Mouse (Mus musculus): Measurements from ENCODE around the gene Ntm. TPM values are rescaled to one million over a fixed set of nuclear protein-coding genes. Genes with fewer than 3 reads are reported as not detected.

Ntm gene
- polyA plus RNA-seq, 1 experiment from 2014 or later = 8.9 TPM

- Histone ChIP-seq H3K36me3 (no peaks in the 10 kb centered on the region), H3K4me2 (replicated peaks) (no peak overlapping the region), H3K27me3 (replicated peaks) (no peaks in the 10 kb centered on the region), H3K4me1 (replicated peaks) (0 out of 2 replicates have a peak, but pooled peaks cover 2% of the 10 kb centered on the region), H3K9ac (no peak overlapping the region), H3K4me3 (replicated peaks) (no peak overlapping the region), H3K9me3 (no peaks in the 10 kb centered on the region), H3K27ac (no peak overlapping the region)
- ATAC-seq = no peak
- WGBS = 38% methylated on average over 4 of the region's 4 CpGs
These were observed 175.5 kb downstream of the Ntm start for GRCm38 (mm10) chr9:29787408-29787807.

DNA sequence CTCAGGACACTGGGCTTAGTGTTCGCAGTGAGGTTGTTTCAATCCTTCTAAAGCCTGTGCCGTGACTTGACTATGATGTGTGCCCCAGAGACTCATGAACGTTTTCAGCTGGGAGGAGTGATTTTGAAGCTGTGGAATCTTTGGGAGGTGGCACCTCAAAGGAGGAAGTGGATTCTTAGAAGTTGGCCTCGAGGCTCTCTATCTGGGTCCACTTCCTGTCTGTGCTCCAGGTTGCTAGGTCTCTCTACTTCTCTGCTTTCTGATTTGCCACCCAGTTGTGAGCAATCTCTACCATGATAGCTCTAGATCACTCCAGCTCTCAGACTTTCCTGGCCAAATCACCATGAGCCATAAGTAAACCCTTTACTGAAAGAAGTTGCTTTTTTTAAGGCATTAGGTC is 180.2 kb downstream of the Ntm start:
- no peak overlapping the region for H3K4me2 ChIP-seq (replicated peaks)
- ATAC-seq = no peak

DNA sequence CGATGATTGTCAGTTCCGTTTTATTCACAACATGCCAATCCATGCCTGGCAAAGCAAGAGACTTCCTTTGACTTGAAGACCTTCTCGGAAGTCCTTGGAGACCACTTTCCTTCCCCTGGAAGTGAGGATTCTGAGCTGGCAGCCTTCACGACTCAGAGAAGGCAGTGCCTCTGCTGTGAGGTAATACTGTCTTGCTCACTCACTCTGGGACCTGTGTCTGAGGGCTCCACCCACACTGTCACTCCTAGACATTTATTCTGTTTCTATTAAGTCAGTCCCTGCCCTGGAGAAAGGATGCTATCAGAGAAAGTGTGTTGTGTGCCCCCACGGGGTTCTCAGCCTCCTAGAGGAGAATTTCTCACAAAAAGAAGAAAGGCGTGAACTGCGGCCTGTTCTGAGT is 183.2 kb downstream of the Ntm start:
- Histone ChIP-seq H3K9ac (no peak overlapping the region), H3K36me3 (no peaks in the 10 kb centered on the region), H3K27ac (no peak overlapping the region), H3K9me3 (no peaks in the 10 kb centered on the region), H3K4me3 (replicated peaks) (no peak overlapping the region), H3K4me1 (replicated peaks) (no peaks in the 10 kb centered on the region), H3K4me2 (replicated peaks) (no peak overlapping the region), H3K27me3 (replicated peaks) (no peaks in the 10 kb centered on the region)
- ATAC-seq = no peak
- 80% methylated on average over 7 of the region's 7 CpGs for WGBS

More for the DNA sequence above, 180.2 kb downstream of the Ntm start:
- no peak overlapping the region for H3K27ac ChIP-seq
- H3K9ac ChIP-seq = no peak overlapping the region
- H3K9me3 ChIP-seq = no peaks in the 10 kb centered on the region
- no peaks in the 10 kb centered on the region for H3K36me3 ChIP-seq
- H3K4me1 ChIP-seq (replicated peaks) = 0 out of 2 replicates have a peak, but pooled peaks cover 2% of the 10 kb centered on the region
- no peak overlapping the region for H3K4me3 ChIP-seq (replicated peaks)
- no peaks in the 10 kb centered on the region for H3K27me3 ChIP-seq (replicated peaks)
- WGBS = 74% methylated on average over 4 of the region's 4 CpGs

GRCm38 (mm10) chr9:29776951-29777350 is 186.0 kb downstream of the Ntm start:
- Histone ChIP-seq H3K9ac (no peak overlapping the region), H3K4me2 (replicated peaks) (no peak overlapping the region), H3K4me3 (replicated peaks) (no peak overlapping the region), H3K9me3 (no peaks in the 10 kb centered on the region), H3K27ac (no peak overlapping the region), H3K27me3 (replicated peaks) (no peaks in the 10 kb centered on the region), H3K36me3 (no peaks in the 10 kb centered on the region), H3K4me1 (replicated peaks) (no peaks in the 10 kb centered on the region)
- 95% methylated on average over 3 of the region's 3 CpGs for WGBS
- ATAC-seq = no peak

DNA sequence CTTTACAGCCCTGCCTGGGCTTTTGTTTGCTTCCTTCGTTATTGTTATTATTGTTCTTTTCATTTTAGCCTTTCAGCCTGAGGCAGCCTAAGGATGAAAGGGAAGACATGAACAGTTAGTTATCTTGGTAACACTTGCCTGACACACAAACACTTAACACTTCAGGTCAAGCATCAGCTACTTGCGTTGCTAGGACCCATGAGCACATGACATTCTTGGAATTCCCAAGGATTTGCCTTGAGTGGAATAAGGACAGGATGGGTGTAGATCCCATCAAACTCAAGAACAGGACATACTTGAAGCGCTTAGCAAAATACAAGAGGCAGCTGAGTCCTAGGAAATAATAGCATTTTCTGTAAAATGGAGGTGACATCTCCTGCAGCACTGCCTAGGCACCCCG is 186.4 kb downstream of the Ntm start:
- H3K36me3 ChIP-seq = no peaks in the 10 kb centered on the region
- WGBS = 81% methylated on average over 4 of the region's 4 CpGs
- H3K27ac ChIP-seq = no peak overlapping the region
- no peak overlapping the region for H3K4me3 ChIP-seq (replicated peaks)
- H3K4me1 ChIP-seq (replicated peaks) = no peaks in the 10 kb centered on the region
- no peak overlapping the region for H3K9ac ChIP-seq
- no peaks in the 10 kb centered on the region for H3K9me3 ChIP-seq
- H3K27me3 ChIP-seq (replicated peaks) = no peaks in the 10 kb centered on the region
- no peak for ATAC-seq
- H3K4me2 ChIP-seq (replicated peaks) = no peak overlapping the region

DNA sequence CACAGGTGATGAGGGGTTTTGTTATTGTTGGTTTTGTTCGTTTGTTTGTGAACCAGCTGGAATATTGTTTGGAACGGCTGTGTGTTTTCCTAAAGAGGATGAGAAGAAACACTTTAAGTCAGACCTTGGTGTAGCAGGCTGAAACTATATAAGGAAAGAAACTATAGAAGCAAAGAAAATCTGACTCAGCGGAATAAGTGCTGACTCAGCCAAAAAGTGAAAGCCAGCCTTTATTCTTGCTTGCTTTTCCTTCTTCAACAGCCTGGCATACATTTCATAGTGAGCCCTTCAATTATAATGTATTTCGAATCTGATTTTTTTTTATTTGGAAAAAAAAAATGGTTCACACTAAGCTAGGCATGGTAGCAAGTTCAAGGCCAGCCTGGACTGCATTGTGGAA is 186.9 kb downstream of the Ntm start:
- no peak overlapping the region for H3K27ac ChIP-seq
- H3K36me3 ChIP-seq = no peaks in the 10 kb centered on the region
- H3K9ac ChIP-seq = no peak overlapping the region
- 83% methylated on average over 4 of the region's 4 CpGs for WGBS
- no peaks in the 10 kb centered on the region for H3K9me3 ChIP-seq
- H3K4me1 ChIP-seq (replicated peaks) = no peaks in the 10 kb centered on the region
- H3K4me2 ChIP-seq (replicated peaks) = no peak overlapping the region
- no peak overlapping the region for H3K4me3 ChIP-seq (replicated peaks)
- no peak for ATAC-seq
- no peaks in the 10 kb centered on the region for H3K27me3 ChIP-seq (replicated peaks)

GRCm38 (mm10) chr9:29772625-29773388 is 190.1 kb downstream of the Ntm start:
- Histone ChIP-seq H3K27ac (no peak overlapping the region), H3K4me2 (replicated peaks) (no peak overlapping the region), H3K4me3 (replicated peaks) (no peak overlapping the region), H3K9me3 (no peaks in the 10 kb centered on the region), H3K9ac (no peak overlapping the region), H3K36me3 (no peaks in the 10 kb centered on the region), H3K27me3 (replicated peaks) (no peaks in the 10 kb centered on the region), H3K4me1 (replicated peaks) (no peaks in the 10 kb centered on the region)
- no peak for ATAC-seq
- 77% methylated on average over 11 of the region's 11 CpGs for WGBS

- no peaks in the 10 kb centered on the region for H3K27me3 ChIP-seq (replicated peaks)
- no peak overlapping the region for H3K4me2 ChIP-seq (replicated peaks)
- no peak overlapping the region for H3K27ac ChIP-seq
- H3K9me3 ChIP-seq = no peaks in the 10 kb centered on the region
- H3K36me3 ChIP-seq = no peaks in the 10 kb centered on the region
- no peak overlapping the region for H3K9ac ChIP-seq
- H3K4me1 ChIP-seq (replicated peaks) = no peaks in the 10 kb centered on the region
- no peak for ATAC-seq
- no peak overlapping the region for H3K4me3 ChIP-seq (replicated peaks)
- WGBS = 18% methylated on average over 5 of the region's 5 CpGs
These were observed 191.1 kb downstream of the Ntm start for GRCm38 (mm10) chr9:29771870-29772269.

DNA sequence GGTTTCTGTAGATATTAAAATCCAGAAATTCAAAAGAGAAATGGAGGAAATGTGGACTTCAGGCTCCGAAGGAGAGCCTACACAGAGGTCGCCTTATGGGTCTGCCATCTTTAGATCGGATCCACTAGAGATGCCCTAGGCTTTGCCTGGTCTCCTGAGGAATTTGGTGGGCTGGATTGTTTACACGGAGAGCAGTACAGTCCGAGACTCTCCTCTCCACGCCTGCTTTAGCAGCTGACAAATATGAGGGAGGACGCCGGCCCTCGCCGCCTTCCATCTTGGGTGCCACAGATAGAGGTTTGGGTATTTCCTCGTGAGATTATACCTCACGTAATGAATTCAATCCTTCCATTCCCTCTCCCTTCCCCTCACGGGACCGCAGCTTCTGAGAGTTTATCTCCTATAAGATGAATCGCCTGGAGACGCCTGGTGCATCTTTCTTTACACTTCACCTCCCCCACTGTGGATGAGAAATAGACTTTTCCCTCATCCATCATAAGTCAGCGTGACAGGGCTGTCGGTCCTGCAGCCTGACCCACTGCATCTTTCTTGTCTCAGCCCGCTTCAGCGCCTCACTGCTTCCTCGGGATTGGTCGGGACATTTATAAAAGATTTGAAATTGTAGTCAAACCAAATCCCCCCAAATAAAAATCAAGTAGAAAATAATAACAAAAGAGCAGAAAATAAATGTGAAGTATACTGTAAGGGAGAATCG is 191.7 kb downstream of the Ntm start:
- no peak overlapping the region for H3K4me3 ChIP-seq (replicated peaks)
- H3K9ac ChIP-seq = no peak overlapping the region
- no peaks in the 10 kb centered on the region for H3K9me3 ChIP-seq
- peak overlapping the region; percentile 18 for H3K4me2 ChIP-seq (replicated peaks)
- 52% methylated on average over 23 of the region's 23 CpGs for WGBS
- H3K27me3 ChIP-seq (replicated peaks) = no peaks in the 10 kb centered on the region
- H3K4me1 ChIP-seq (replicated peaks) = no peaks in the 10 kb centered on the region
- H3K27ac ChIP-seq = no peak overlapping the region
- ATAC-seq = no peak
- H3K36me3 ChIP-seq = no peaks in the 10 kb centered on the region

DNA sequence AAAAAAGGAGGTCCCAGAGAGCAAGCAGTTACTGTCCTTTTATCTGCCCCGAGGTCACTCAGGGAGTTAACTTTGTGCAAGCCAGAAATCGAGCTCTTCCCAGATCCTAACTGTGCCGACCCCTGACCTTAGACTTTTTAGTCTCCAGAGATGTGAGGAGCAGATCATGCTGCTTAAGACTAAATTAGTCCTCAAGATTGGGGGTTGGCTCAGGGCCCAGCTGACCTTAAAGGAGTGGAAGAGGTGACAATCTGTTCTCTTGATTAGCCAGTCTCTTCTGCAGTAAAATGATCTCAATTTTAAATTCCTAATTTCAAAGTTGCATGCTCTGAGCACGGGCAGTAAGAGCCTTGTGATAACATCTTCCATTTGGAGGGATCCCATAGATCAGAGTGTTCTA is 193.6 kb downstream of the Ntm start:
- WGBS = 47% methylated on average over 4 of the region's 4 CpGs
- H3K27ac ChIP-seq = no peak overlapping the region
- no peak for ATAC-seq
- no peak overlapping the region for H3K9ac ChIP-seq
- H3K27me3 ChIP-seq (replicated peaks) = no peaks in the 10 kb centered on the region
- H3K36me3 ChIP-seq = no peaks in the 10 kb centered on the region
- no peaks in the 10 kb centered on the region for H3K9me3 ChIP-seq
- no peaks in the 10 kb centered on the region for H3K4me1 ChIP-seq (replicated peaks)
- no peak overlapping the region for H3K4me2 ChIP-seq (replicated peaks)
- H3K4me3 ChIP-seq (replicated peaks) = no peak overlapping the region

DNA sequence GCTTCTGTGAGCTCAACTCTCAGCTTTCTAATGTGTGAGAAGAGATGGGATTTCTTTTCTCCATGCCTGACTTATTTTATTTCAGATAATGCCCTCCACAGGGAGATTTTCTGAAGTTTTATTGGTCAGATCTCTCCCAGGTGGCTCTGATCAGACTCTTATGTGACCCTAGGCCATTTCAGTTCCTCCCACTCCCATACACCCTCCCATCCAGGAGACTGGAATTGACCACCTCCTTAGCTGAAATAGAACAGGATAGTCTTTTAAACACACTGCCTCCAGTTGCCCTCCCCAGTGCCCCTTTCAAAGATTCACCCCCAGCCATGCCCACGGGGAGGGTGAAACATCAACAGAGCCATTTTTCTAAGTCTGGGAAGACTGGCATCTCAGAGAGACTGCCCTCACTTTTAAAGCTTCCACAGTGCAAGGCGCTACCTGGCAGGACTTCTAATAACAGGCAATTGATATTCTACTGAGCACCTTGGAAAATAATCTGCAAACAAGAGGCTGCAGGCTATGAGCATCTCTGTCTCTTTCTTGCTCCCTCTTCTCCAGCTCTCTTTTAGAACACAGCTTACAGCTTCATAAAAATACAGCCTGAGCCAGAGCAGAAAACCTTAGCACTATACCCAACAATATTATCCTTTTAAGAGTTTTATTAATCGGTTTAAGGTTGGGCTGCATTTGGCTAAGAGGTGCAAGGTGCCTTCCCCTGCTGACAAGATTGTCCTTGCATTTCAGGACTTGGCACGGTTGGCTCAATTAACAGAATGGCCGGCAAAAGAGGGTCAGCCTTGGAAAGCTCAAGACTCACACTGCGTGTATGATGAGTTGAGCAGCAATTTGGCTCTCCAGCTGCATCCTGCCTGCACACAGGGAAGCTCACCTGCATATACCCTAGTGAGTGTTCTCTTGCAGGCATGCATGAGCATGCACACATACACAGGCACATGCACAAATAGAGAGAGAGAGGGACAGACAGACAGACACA is 196.7 kb downstream of the Ntm start:
- Histone ChIP-seq H3K27me3 (replicated peaks) (no peaks in the 10 kb centered on the region), H3K9ac (no peak overlapping the region), H3K27ac (no peak overlapping the region), H3K36me3 (no peaks in the 10 kb centered on the region), H3K4me1 (replicated peaks) (no peaks in the 10 kb centered on the region), H3K9me3 (no peaks in the 10 kb centered on the region), H3K4me2 (replicated peaks) (no peak overlapping the region), H3K4me3 (replicated peaks) (no peak overlapping the region)
- ATAC-seq = no peak
- 79% methylated on average over 6 of the region's 6 CpGs for WGBS

DNA sequence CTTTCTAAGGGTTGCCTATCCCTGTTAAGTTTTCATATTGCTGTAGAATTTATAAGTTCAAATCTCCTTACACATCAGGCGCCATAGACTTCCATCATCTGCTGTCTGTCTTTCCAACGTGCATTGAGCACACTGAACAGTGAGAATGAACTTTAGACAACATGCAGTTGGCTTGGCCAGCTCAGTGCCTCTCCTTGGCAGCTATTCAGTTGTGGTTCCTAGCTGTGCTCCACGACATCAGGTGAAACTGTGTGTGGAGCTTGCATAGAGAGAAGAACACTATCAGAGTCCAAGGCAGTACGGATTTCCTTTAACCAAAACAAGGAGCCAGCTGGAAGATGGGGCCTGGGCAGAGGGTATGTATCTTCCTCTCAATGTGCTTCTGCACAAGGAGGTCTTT is 199.6 kb downstream of the Ntm start:
- 83% methylated on average over 4 of the region's 4 CpGs for WGBS
- H3K4me2 ChIP-seq (replicated peaks) = no peak overlapping the region

More for the DNA sequence above, 199.6 kb downstream of the Ntm start:
- no peak for ATAC-seq
- H3K9me3 ChIP-seq = no peaks in the 10 kb centered on the region
- H3K27ac ChIP-seq = no peak overlapping the region
- H3K4me3 ChIP-seq (replicated peaks) = no peak overlapping the region
- no peaks in the 10 kb centered on the region for H3K36me3 ChIP-seq
- H3K9ac ChIP-seq = no peak overlapping the region
- no peaks in the 10 kb centered on the region for H3K27me3 ChIP-seq (replicated peaks)
- no peaks in the 10 kb centered on the region for H3K4me1 ChIP-seq (replicated peaks)
